Mouse (Mus musculus): ENCODE measurements around the gene Gm17361. TPM values are rescaled to one million over a fixed set of nuclear protein-coding genes. Genes with fewer than 3 reads are reported as not detected.
"Not testable (repeated sequence)": the region's sequence is repeated elsewhere in the genome, so short reads cannot be mapped to it uniquely, and the experiment has no call there.

Gene Gm17361
- total RNA-seq (2021), result not detected
- long read RNA-seq, experiment 1, result 0 reads
- long read RNA-seq, experiment 2, result 0 reads

GRCm38 (mm10) chrX:125003863-125004262, at the start of gene Gm17361:
Gene Gm17361 (plus strand): TSS chrX:125004163.
- intact Hi-C loops (cut with DNase I; ENCODE audit: low total_unique reads), result not testable (repeated sequence)

More at GRCm38 (mm10) chrX:125003863-125004262, at the start of gene Gm17361:
- DNase-seq, result not testable (repeated sequence)
